Mouse (Mus musculus) MEL (cell line): ENCODE results near the gene Gm7694. TPM values are rescaled to one million over a fixed set of nuclear protein-coding genes. Genes with fewer than 3 reads are reported as not detected.

Source experiments
- DNase-seq: peaks from one replicate; pipeline ENCODE4 v3.0.0; 2011; ENCODE audit warnings: low read depth, low spot score
- H3K27ac ChIP-seq: 2 replicates; pipeline ENCODE4 v1.5.1; 2012; ENCODE audit warnings: low read depth, mild to moderate bottlenecking, control low read depth, low read length, moderate library complexity; ENCODE audit not compliant: control insufficient read depth
- H3K27me3 ChIP-seq, 2 experiments: fragments of 150-350 bp in 1 of 2; sonication (generic) in 1 of 2; 2 replicates each; pipeline ENCODE4 v1.6.1; 2012; ENCODE audit warnings: low read length in 2 of 2, mild to moderate bottlenecking in 2 of 2, improper control_type of control experiment in 1 of 2, moderate library complexity in 1 of 2; ENCODE audit not compliant: insufficient read depth in 2 of 2, control insufficient read depth in 1 of 2
- H3K36me3 ChIP-seq, 2 experiments: 2 replicates each; pipeline ENCODE4 v1.6.1; 2012 to 2014; ENCODE audit warnings: low read length in 2 of 2, improper control_type of control experiment in 1 of 2, inconsistent platforms in 1 of 2, mild to moderate bottlenecking in 1 of 2; ENCODE audit not compliant: insufficient read depth in 2 of 2, control insufficient read depth in 1 of 2
- H3K4me1 ChIP-seq, 2 experiments: fragments of 150-350 bp in 1 of 2; sonication (generic) in 1 of 2; 2 replicates each; pipeline ENCODE4 v1.6.1; 2012; ENCODE audit warnings: low read length in 2 of 2, improper control_type of control experiment in 1 of 2, mild to moderate bottlenecking in 1 of 2; ENCODE audit not compliant: insufficient read depth in 2 of 2, control insufficient read depth in 1 of 2
- H3K4me3 ChIP-seq, 2 experiments: fragments of 150-350 bp in 1 of 2; sonication (generic) in 1 of 2; 2 replicates each; pipeline ENCODE4 v1.5.1; 2012; ENCODE audit warnings: low read depth in 2 of 2, low read length in 2 of 2, mild to moderate bottlenecking in 2 of 2, moderate library complexity in 2 of 2, control low read depth in 1 of 2, improper control_type of control experiment in 1 of 2; ENCODE audit not compliant: control insufficient read depth in 1 of 2, insufficient read depth in 1 of 2
- H3K79me2 ChIP-seq: 2 replicates; pipeline ENCODE4 v1.6.1; 2012; ENCODE audit warnings: mild to moderate bottlenecking, low read length, moderate library complexity; ENCODE audit not compliant: control insufficient read depth, poor library complexity, insufficient read depth
- H3K9ac ChIP-seq: 2 replicates; pipeline ENCODE4 v1.6.1; 2012; ENCODE audit warnings: low read depth, mild to moderate bottlenecking, control low read depth, low read length, moderate library complexity; ENCODE audit not compliant: control insufficient read depth, poor library complexity, severe bottlenecking
- H3K9me3 ChIP-seq: fragments of 150-350 bp; sonication (generic); replicated peaks from 2 replicates; pipeline ENCODE4 v1.6.1; 2012; ENCODE audit warnings: mild to moderate bottlenecking, low read length, improper control_type of control experiment, moderate library complexity; ENCODE audit not compliant: insufficient read depth
- E2F4 ChIP-seq: IDR thresholded peaks from 2 replicates; pipeline ENCODE4 v1.6.1; 2011; ENCODE audit warnings: low read depth, low read length, improper control_type of control experiment, borderline replicate concordance
- ETS1 ChIP-seq: IDR thresholded peaks from 2 replicates; pipeline ENCODE4 v1.6.1; 2012; ENCODE audit warnings: low read depth, mild to moderate bottlenecking, inconsistent platforms, low read length, improper control_type of control experiment, moderate library complexity
- GABPA ChIP-seq: IDR thresholded peaks from 2 replicates; pipeline ENCODE4 v1.6.1; 2012; ENCODE audit warnings: low read depth, mild to moderate bottlenecking, inconsistent platforms, low read length, improper control_type of control experiment, moderate library complexity
- JUND ChIP-seq: IDR thresholded peaks from 2 replicates; pipeline ENCODE4 v1.6.1; 2011; ENCODE audit warnings: low read depth, mild to moderate bottlenecking, improper control_type of control experiment, low read length
- KAT2A ChIP-seq: conservative IDR thresholded peaks from 2 replicates; pipeline ENCODE4 v1.6.1; 2012; ENCODE audit warnings: low read depth, low read length, improper control_type of control experiment, inconsistent platforms
- MAX ChIP-seq: IDR thresholded peaks from 2 replicates; pipeline ENCODE4 v1.6.1; 2011; ENCODE audit warnings: low read length, improper control_type of control experiment
- MAZ ChIP-seq: IDR thresholded peaks from 2 replicates; pipeline ENCODE4 v1.6.1; 2012; ENCODE audit warnings: low read depth, mild to moderate bottlenecking, inconsistent platforms, low read length, improper control_type of control experiment
- MYC ChIP-seq: IDR thresholded peaks from 2 replicates; pipeline ENCODE4 v1.6.1; 2011; ENCODE audit warnings: low read depth, mild to moderate bottlenecking, low read length, improper control_type of control experiment, moderate library complexity
- POLR2AphosphoS5 ChIP-seq: IDR thresholded peaks from 2 replicates; pipeline ENCODE4 v1.6.1; 2012; ENCODE audit warnings: low read depth, borderline replicate concordance, mild to moderate bottlenecking, inconsistent platforms, low read length, moderate library complexity, mixed read lengths
- USF1 ChIP-seq: IDR thresholded peaks from 2 replicates; pipeline ENCODE4 v1.6.1; 2014; ENCODE audit warnings: low read depth, mild to moderate bottlenecking, inconsistent platforms, low read length, improper control_type of control experiment, moderate library complexity
- ZC3H11A ChIP-seq: IDR thresholded peaks from 2 replicates; pipeline ENCODE4 v1.6.1; 2012; ENCODE audit warnings: low read depth, mild to moderate bottlenecking, inconsistent platforms, low read length, improper control_type of control experiment
- polyA plus RNA-seq, 2 experiments: library from polyadenylated mRNA; stranded (reverse) in 1 of 2; unstranded in 1 of 2; fragments of >175 nt in 1 of 2; fragments of >200 nt in 1 of 2; gene quantifications; 2 replicates each; pipeline versions ENCODE4 v1.2.1 to v1.2.4; 2012; ENCODE audit warnings: low replicate concordance in 2 of 2, low read depth in 1 of 2; ENCODE audit not compliant: insufficient read length in 2 of 2, insufficient read depth in 1 of 2, missing spikeins in 1 of 2
- total RNA-seq: library from RNA; depleted of rRNA; stranded (reverse); fragments of 300-350 nt; gene quantifications from 2 replicates; pipeline ENCODE4 v1.2.3, GENCODE M21; 2012

Gm7694 gene
- total and polyA plus RNA-seq, 3 experiments = 0.19 to 1.1 TPM; not detected in 1

GRCm38 (mm10) chr1:170323001-170323400, 16.9 kb upstream of the Gm7694 start:
- Histone ChIP-seq H3K9me3 (no peaks in the 10 kb centered on the region), H3K4me1 (no peaks in the 10 kb centered on the region), H3K4me3 (no peak overlapping the region), H3K36me3 (no peaks in the 10 kb centered on the region), H3K27me3 (no peaks in the 10 kb centered on the region), H3K79me2 (no peaks in the 10 kb centered on the region), H3K9ac (no peak overlapping the region), H3K27ac (no peak overlapping the region)
- TF ChIP-seq POLR2AphosphoS5 (no peak), MYC (no peak)
- DNase-seq = no peak

- Histone ChIP-seq H3K4me1 (no peaks in the 10 kb centered on the region), H3K9ac (no peak overlapping the region), H3K9me3 (no peaks in the 10 kb centered on the region), H3K36me3 (no peaks in the 10 kb centered on the region), H3K79me2 (no peaks in the 10 kb centered on the region), H3K27me3 (no peaks in the 10 kb centered on the region), H3K27ac (no peak overlapping the region), H3K4me3 (no peak overlapping the region)
- no peak for DNase-seq
- TF ChIP-seq KAT2A (no peak), JUND (no peak), E2F4 (no peak)
Observed at GRCm38 (mm10) chr1:170322046-170322445, 15.9 kb upstream of the Gm7694 start.

DNA sequence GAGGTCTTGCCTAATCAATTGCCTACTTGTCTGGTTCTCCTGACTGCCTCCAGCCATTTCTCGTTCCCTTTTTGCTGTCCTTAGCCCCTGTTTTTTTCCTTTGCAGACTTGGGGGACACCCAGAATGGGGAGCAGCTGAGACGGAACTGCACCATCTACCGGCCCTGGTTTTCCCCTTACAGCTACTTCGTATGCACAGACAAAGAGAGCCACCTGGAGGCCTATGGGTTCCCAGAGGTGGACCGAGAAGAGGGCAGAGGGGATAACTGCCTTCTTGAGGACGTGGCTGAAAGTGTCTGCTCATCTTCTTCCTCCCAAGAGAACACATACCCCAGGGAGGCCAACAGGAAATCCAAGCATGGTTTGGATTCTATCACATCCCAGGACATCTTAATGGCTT, 5.3 kb upstream of the Gm7694 start:
- H3K36me3 ChIP-seq = no peaks in the 10 kb centered on the region
- no peak for DNase-seq
- no peaks in the 10 kb centered on the region for H3K9me3 ChIP-seq
- no peaks in the 10 kb centered on the region for H3K4me1 ChIP-seq
- H3K27me3 ChIP-seq = no peaks in the 10 kb centered on the region
- no peak overlapping the region for H3K9ac ChIP-seq
- TF ChIP-seq MAX = no peak
- TF ChIP-seq ETS1 = no peak
- TF ChIP-seq GABPA = no peak
- no peak for TF ChIP-seq JUND
- TF ChIP-seq USF1 = no peak
- no peak for TF ChIP-seq MAZ
- no peak for TF ChIP-seq MYC
- TF ChIP-seq ZC3H11A = no peak
- no peak overlapping the region for H3K27ac ChIP-seq
- no peak overlapping the region for H3K4me3 ChIP-seq
- H3K79me2 ChIP-seq = no peaks in the 10 kb centered on the region
